Mouse (Mus musculus): ENCODE measurements around the gene Cyba. TPM values are rescaled to one million over a fixed set of nuclear protein-coding genes. Genes with fewer than 3 reads are reported as not detected.
A peak's percentile ranks its signal among the peaks of the same experiment; 100 is the strongest.

The Cyba gene
- polyA plus RNA-seq, 1 experiment from 2014 or later = 175 TPM

GRCm38 (mm10) chr8:122398186-122398585 lies 34.5 kb downstream of the Cyba start:
- H3K9me3 ChIP-seq (ENCODE audit: low read depth, low read length) = no peaks in the 10 kb centered on the region
- H3K4me1 ChIP-seq (ENCODE audit: insufficient read depth) = no peaks in the 10 kb centered on the region
- no peak overlapping the region for H3K27ac ChIP-seq (ENCODE audit: low read depth)
- no peak overlapping the region for H3K4me2 ChIP-seq
- ATAC-seq (ENCODE audit: insufficient read depth) = no peak
- no peak for TF ChIP-seq CTCF (IDR thresholded peaks at IDR 0.05; ENCODE audit: low read depth)
- H3K9ac ChIP-seq = no peak overlapping the region
- H3K4me3 ChIP-seq (ENCODE audit: low read depth, low read length) = no peak overlapping the region
- 90% methylated on average over 9 of the region's 9 CpGs for WGBS
- no peaks in the 10 kb centered on the region for H3K27me3 ChIP-seq (ENCODE audit: insufficient read depth, low read length)
- H3K36me3 ChIP-seq (ENCODE audit: insufficient read depth) = peaks cover 86% of the 10 kb centered on the region
- DNase-seq = no peak

GRCm38 (mm10) chr8:122395291-122395690 lies 37.4 kb downstream of the Cyba start:
- ATAC-seq (ENCODE audit: insufficient read depth) (no peak), DNase-seq (no peak)
- H3K9ac ChIP-seq = no peak overlapping the region
- no peak overlapping the region for H3K4me3 ChIP-seq (ENCODE audit: low read depth, low read length)
- no peak for TF ChIP-seq CTCF (IDR thresholded peaks at IDR 0.05; ENCODE audit: low read depth)
- no peaks in the 10 kb centered on the region for H3K27me3 ChIP-seq (ENCODE audit: insufficient read depth, low read length)
- H3K9me3 ChIP-seq (ENCODE audit: low read depth, low read length) = no peaks in the 10 kb centered on the region
- H3K36me3 ChIP-seq (ENCODE audit: insufficient read depth) = peaks cover 82% of the 10 kb centered on the region
- WGBS = 88% methylated on average over 6 of the region's 6 CpGs
- no peaks in the 10 kb centered on the region for H3K4me1 ChIP-seq (ENCODE audit: insufficient read depth)
- no peak overlapping the region for H3K4me2 ChIP-seq
- H3K27ac ChIP-seq (ENCODE audit: low read depth) = no peak overlapping the region

- H3K27ac ChIP-seq (ENCODE audit: low read depth) = no peak overlapping the region
- no peak overlapping the region for H3K9ac ChIP-seq
- peaks cover 82% of the 10 kb centered on the region for H3K36me3 ChIP-seq (ENCODE audit: insufficient read depth)
- no peak for TF ChIP-seq CTCF (IDR thresholded peaks at IDR 0.05; ENCODE audit: low read depth)
- DNase-seq (no peak), ATAC-seq (ENCODE audit: insufficient read depth) (no peak)
- no peak overlapping the region for H3K4me2 ChIP-seq
- no peaks in the 10 kb centered on the region for H3K9me3 ChIP-seq (ENCODE audit: low read depth, low read length)
- H3K4me3 ChIP-seq (ENCODE audit: low read depth, low read length) = no peak overlapping the region
- no peaks in the 10 kb centered on the region for H3K27me3 ChIP-seq (ENCODE audit: insufficient read depth, low read length)
- H3K4me1 ChIP-seq (ENCODE audit: insufficient read depth) = no peaks in the 10 kb centered on the region
Measured at GRCm38 (mm10) chr8:122393717-122394116, 39.0 kb downstream of the Cyba start.

GRCm38 (mm10) chr8:122390758-122391157 lies 42.0 kb downstream of the Cyba start:
- Histone ChIP-seq H3K27ac (ENCODE audit: low read depth) (no peak overlapping the region), H3K9me3 (ENCODE audit: low read depth, low read length) (no peaks in the 10 kb centered on the region), H3K9ac (no peak overlapping the region), H3K4me1 (ENCODE audit: insufficient read depth) (no peaks in the 10 kb centered on the region), H3K36me3 (ENCODE audit: insufficient read depth) (peaks cover 94% of the 10 kb centered on the region), H3K4me3 (ENCODE audit: low read depth, low read length) (no peak overlapping the region), H3K27me3 (ENCODE audit: insufficient read depth, low read length) (no peaks in the 10 kb centered on the region), H3K4me2 (no peak overlapping the region)
- ATAC-seq (ENCODE audit: insufficient read depth) (no peak), DNase-seq (no peak)
- WGBS = 86% methylated on average over 3 of the region's 3 CpGs
- TF ChIP-seq CTCF (IDR thresholded peaks at IDR 0.05; ENCODE audit: low read depth) = no peak

- H3K36me3 ChIP-seq (ENCODE audit: insufficient read depth) = peaks cover 95% of the 10 kb centered on the region
- no peak overlapping the region for H3K4me3 ChIP-seq (ENCODE audit: low read depth, low read length)
- peak; percentile 7 for DNase-seq
Measured at GRCm38 (mm10) chr8:122389357-122389756, 43.4 kb downstream of the Cyba start.

GRCm38 (mm10) chr8:122383039-122383438 lies 49.7 kb downstream of the Cyba start:
- 0 out of 2 replicates have a peak, but pooled peaks cover 3% of the 10 kb centered on the region for H3K4me1 ChIP-seq (ENCODE audit: insufficient read depth)
- H3K27ac ChIP-seq (ENCODE audit: low read depth) = no peak overlapping the region
- H3K9ac ChIP-seq = no peak overlapping the region
- WGBS = 65% methylated on average over 4 of the region's 4 CpGs
- no peak overlapping the region for H3K4me2 ChIP-seq
- H3K9me3 ChIP-seq (ENCODE audit: low read depth, low read length) = no peaks in the 10 kb centered on the region
- TF ChIP-seq CTCF (IDR thresholded peaks at IDR 0.05; ENCODE audit: low read depth) = no peak
- peaks cover 70% of the 10 kb centered on the region for H3K36me3 ChIP-seq (ENCODE audit: insufficient read depth)
- ATAC-seq (ENCODE audit: insufficient read depth) (no peak), DNase-seq (no peak)
- H3K4me3 ChIP-seq (ENCODE audit: low read depth, low read length) = no peak overlapping the region
- H3K27me3 ChIP-seq (ENCODE audit: insufficient read depth, low read length) = no peaks in the 10 kb centered on the region

More at GRCm38 (mm10) chr8:122389357-122389756, 43.4 kb downstream of the Cyba start:
- 85% methylated on average over 3 of the region's 3 CpGs for WGBS
- Histone ChIP-seq H3K9me3 (ENCODE audit: low read depth, low read length) (no peaks in the 10 kb centered on the region), H3K27me3 (ENCODE audit: insufficient read depth, low read length) (no peaks in the 10 kb centered on the region), H3K4me2 (no peak overlapping the region), H3K4me1 (ENCODE audit: insufficient read depth) (no peaks in the 10 kb centered on the region), H3K9ac (no peak overlapping the region), H3K27ac (ENCODE audit: low read depth) (no peak overlapping the region)
- no peak for ATAC-seq (ENCODE audit: insufficient read depth)
- 0 out of 2 replicates have a peak, but pooled peaks have one; percentile 5 for TF ChIP-seq CTCF (IDR thresholded peaks at IDR 0.05; ENCODE audit: low read depth)

- under 1% methylated on average over 107 of the region's 107 CpGs for WGBS
- ATAC-seq (ENCODE audit: insufficient read depth) = peak; percentile 93
Measured at GRCm38 (mm10) chr8:122376365-122377231, 56.1 kb downstream of the Cyba start, which contains the start of gene Zc3h18. Gene Zc3h18, plus strand, starts transcription at chr8:122376609.

More at GRCm38 (mm10) chr8:122376365-122377231, 56.1 kb downstream of the Cyba start, which contains the start of gene Zc3h18:
- Histone ChIP-seq H3K36me3 (ENCODE audit: insufficient read depth) (peaks cover 19% of the 10 kb centered on the region; the same call in 1 of the 2 replicates), H3K27ac (ENCODE audit: low read depth) (peak within 1 kb of the TSS; percentile 94), H3K9me3 (ENCODE audit: low read depth, low read length) (no peaks in the 10 kb centered on the region), H3K27me3 (ENCODE audit: insufficient read depth, low read length) (no peaks in the 10 kb centered on the region), H3K4me2 (peak within 1 kb of the TSS; percentile 79), H3K4me3 (ENCODE audit: low read depth, low read length) (peak within 1 kb of the TSS; percentile 86), H3K4me1 (ENCODE audit: insufficient read depth) (0 out of 2 replicates have a peak, but pooled peaks cover 10% of the 10 kb centered on the region), H3K9ac (peak within 1 kb of the TSS; percentile 88)
- TF ChIP-seq CTCF (IDR thresholded peaks at IDR 0.05; ENCODE audit: low read depth) = peak; percentile 63
- peak; percentile 100 for DNase-seq
